Mouse (Mus musculus) spleen, adult 12 weeks (tissue): ENCODE results near the gene Wdr66.
A peak's percentile ranks its signal among the peaks of the same experiment; 100 is the strongest.
"Not testable (repeated sequence)": the region's sequence is repeated elsewhere in the genome, so short reads cannot be mapped to it uniquely, and the experiment has no call there.

Experiments used
- DNase-seq: peaks from one replicate; pipeline ENCODE4 v3.0.0; 2022; ENCODE audit warnings: low spot score

The Wdr66 gene

GRCm38 (mm10) chr5:123251834-123252233 is at the start of gene Wdr66:
TSS of gene Wdr66 (plus strand) at chr5:123252102.
- DNase-seq: peak; percentile 11

- not testable (repeated sequence) for DNase-seq
Observed at GRCm38 (mm10) chr5:123202771-123203170, 49.1 kb upstream of the Wdr66 start.

- DNase-seq: not testable (repeated sequence)
Observed at GRCm38 (mm10) chr5:123203591-123203990, 48.3 kb upstream of the Wdr66 start.

GRCm38 (mm10) chr5:123222346-123223050 is 29.4 kb upstream of the Wdr66 start:
- DNase-seq: not testable (repeated sequence)

GRCm38 (mm10) chr5:123223051-123223410 is 28.9 kb upstream of the Wdr66 start:
- peak; percentile 9 for DNase-seq

GRCm38 (mm10) chr5:123223861-123224260 is 28.0 kb upstream of the Wdr66 start:
- DNase-seq: not testable (repeated sequence)

- no peak for DNase-seq
Observed at GRCm38 (mm10) chr5:123226851-123227250, 25.1 kb upstream of the Wdr66 start.

GRCm38 (mm10) chr5:123227762-123228523 is 24.0 kb upstream of the Wdr66 start:
- peak; percentile 89 for DNase-seq

- DNase-seq: no peak
Observed at GRCm38 (mm10) chr5:123228524-123228922, 23.4 kb upstream of the Wdr66 start.

- DNase-seq: no peak
Observed at GRCm38 (mm10) chr5:123229296-123229695, 22.6 kb upstream of the Wdr66 start.

GRCm38 (mm10) chr5:123232180-123232579 is 19.7 kb upstream of the Wdr66 start:
- no peak for DNase-seq

- peak; percentile 61 for DNase-seq
Observed at GRCm38 (mm10) chr5:123235731-123236130, 16.2 kb upstream of the Wdr66 start.

- no peak for DNase-seq
Observed at GRCm38 (mm10) chr5:123236426-123236825, 15.5 kb upstream of the Wdr66 start.

GRCm38 (mm10) chr5:123239501-123239900 is 12.4 kb upstream of the Wdr66 start:
- no peak for DNase-seq

GRCm38 (mm10) chr5:123245518-123245917 is 6.4 kb upstream of the Wdr66 start:
- DNase-seq: no peak

GRCm38 (mm10) chr5:123251390-123251789 is 512 bp upstream of the Wdr66 start:
- no peak for DNase-seq

GRCm38 (mm10) chr5:123256841-123257755 is 5.2 kb downstream of the Wdr66 start:
- DNase-seq: no peak

GRCm38 (mm10) chr5:123258990-123259389 is 7.1 kb downstream of the Wdr66 start:
- DNase-seq: peak; percentile 68

- DNase-seq: no peak
Observed at GRCm38 (mm10) chr5:123260698-123261097, 8.8 kb downstream of the Wdr66 start.

- no peak for DNase-seq
Observed at GRCm38 (mm10) chr5:123266909-123267308, 15.0 kb downstream of the Wdr66 start.

GRCm38 (mm10) chr5:123268477-123269474 is 16.9 kb downstream of the Wdr66 start:
- no peak for DNase-seq
